ENCODE assay signal across 8 mouse cellular contexts in the genomic region with DNA sequence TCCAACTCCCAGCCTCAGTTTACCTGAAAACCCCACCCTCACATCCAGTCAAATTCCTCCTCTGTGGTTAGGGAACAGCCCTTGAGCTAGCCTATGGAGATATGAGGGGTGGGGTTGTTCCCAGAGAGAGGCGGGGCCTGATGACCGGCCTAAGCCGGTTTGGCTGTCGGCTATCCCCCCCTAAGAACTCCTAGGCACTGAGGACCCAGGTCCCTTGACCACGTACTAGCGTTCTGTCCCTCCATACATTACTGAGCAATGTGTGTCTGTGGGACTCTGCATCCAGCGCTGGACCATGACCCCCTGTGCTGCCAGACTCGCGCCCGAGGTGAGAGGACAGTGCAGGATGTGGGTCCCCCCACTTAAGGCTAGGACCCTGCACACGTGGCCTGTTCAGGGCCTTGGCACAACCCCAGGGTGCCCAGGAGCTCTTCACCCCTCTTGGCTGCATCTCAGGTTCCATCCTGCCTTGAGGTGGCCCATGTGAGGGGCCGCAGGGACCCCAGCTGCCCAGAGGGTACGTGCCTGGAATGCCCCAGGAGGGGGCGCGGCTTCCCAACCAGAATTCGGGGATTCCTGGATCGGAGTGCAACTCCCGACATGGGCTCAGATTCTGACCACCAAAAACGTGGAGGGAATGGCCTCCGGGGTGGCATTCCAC. TPM values are rescaled to one million over a fixed set of nuclear protein-coding genes. Genes with fewer than 3 reads are reported as not detected.
DNase-seq lines count a peak whose midpoint lies in the region; ATAC-seq lines count a peak whose summit lies in the region.

No protein-coding gene starts in this region.

- no peak; the same call in 1 of the 2 replicates for ATAC-seq in hindbrain, embryonic 13.5 days (ENCODE audit: low FRiP score)

- H3K4me1 ChIP-seq in hindbrain, embryonic 13.5 days (replicated peaks), result 0 out of 2 replicates have a peak, but pooled peaks cover 6% of the 10 kb centered on the region

- 7% methylated on average over 20 of the region's 20 CpGs for WGBS in hindbrain, embryonic 13.5 days

- peaks cover 64% of the 10 kb centered on the region for H3K27me3 ChIP-seq in hindbrain, embryonic 13.5 days

- H3K36me3 ChIP-seq in hindbrain, embryonic 13.5 days, result peaks cover 3% of the 10 kb centered on the region; the same call in 1 of the 2 replicates

- peak; percentile 47 to 62 for DNase-seq in heart, adult 9 months (ENCODE audit: low spot score in 2 of 2)
- no peak for DNase-seq in heart, postnatal 4 days
- peak; percentile 26 for DNase-seq in embryo, embryonic 11.5 days (ENCODE audit: low read depth, low spot score)
- peak; percentile 65 for DNase-seq in lung, postnatal 10 days
- no peak for DNase-seq in right cerebral cortex, postnatal 25 days
- no peak for DNase-seq in frontal cortex, postnatal 36 days (ENCODE audit: low spot score in 2 of 2)
- no peak for DNase-seq in adrenal gland, postnatal 10 days

- H3K9ac ChIP-seq in hindbrain, embryonic 13.5 days, result peak overlapping the region; percentile 46; the same call in 1 of the 2 replicates

- peak overlapping the region; percentile 11; the same call in 1 of the 2 replicates for H3K4me3 ChIP-seq in hindbrain, embryonic 13.5 days

- no peaks in the 10 kb centered on the region for H3K9me3 ChIP-seq in hindbrain, embryonic 13.5 days

- H3K4me2 ChIP-seq in hindbrain, embryonic 13.5 days, result 0 out of 2 replicates have a peak overlapping the region, but pooled peaks have one; percentile 19

- no peak overlapping the region for H3K27ac ChIP-seq in hindbrain, embryonic 13.5 days

RNA-seq across cellular contexts. Expression of a gene that starts 3.1 kb away (rescaled TPM):
- total RNA-seq in heart, postnatal 4 days (2021), result 1 to 10 TPM; 4.0 to 4.1 TPM
- 2.5 and 2.8 TPM in 2 replicates for polyA plus RNA-seq in hindbrain, embryonic 13.5 days (2015; fragmentation: Nextera tagmentation; extraction: Ambion mirVana)
- 10 to 100 TPM; 11.9 to 12.7 TPM for total RNA-seq in adrenal gland, postnatal 10 days (2021)

RNA-seq across cellular contexts. Expression of a gene that starts 20.0 kb away (rescaled TPM):
- 10 to 100 TPM; 66.6 to 70.7 TPM for total RNA-seq in heart, postnatal 4 days (2021)
- polyA plus RNA-seq in hindbrain, embryonic 13.5 days (2015; fragmentation: Nextera tagmentation; extraction: Ambion mirVana), result 150 and 154 TPM in 2 replicates
- 100 to 1,000 TPM in 1 of 2 experiments, 10 to 100 TPM in 1; 96.5 to 102 TPM for total RNA-seq in adrenal gland, postnatal 10 days (2021)

RNA-seq across cellular contexts. Expression of a gene that starts 23.3 kb away (rescaled TPM):
- total RNA-seq in heart, postnatal 4 days (2021), result 1 to 10 TPM; 6.9 to 8.1 TPM
- polyA plus RNA-seq in hindbrain, embryonic 13.5 days (2015; fragmentation: Nextera tagmentation; extraction: Ambion mirVana), result 5.2 and 6.1 TPM in 2 replicates
- 10 to 100 TPM; 16.0 to 19.8 TPM for total RNA-seq in adrenal gland, postnatal 10 days (2021)

RNA-seq across cellular contexts. Expression of a gene that starts 27.4 kb away (rescaled TPM):
- total RNA-seq in heart, postnatal 4 days (2021), result 100 to 1,000 TPM; 450 to 489 TPM
- 509 and 531 TPM in 2 replicates for polyA plus RNA-seq in hindbrain, embryonic 13.5 days (2015; fragmentation: Nextera tagmentation; extraction: Ambion mirVana)
- total RNA-seq in adrenal gland, postnatal 10 days (2021), result 1,000 to 10,000 TPM; 1,132 to 1,146 TPM

RNA-seq across cellular contexts. Expression of a gene that starts 31.2 kb away (rescaled TPM):
- total RNA-seq in heart, postnatal 4 days (2021), result 100 to 1,000 TPM; 109 to 113 TPM
- polyA plus RNA-seq in hindbrain, embryonic 13.5 days (2015; fragmentation: Nextera tagmentation; extraction: Ambion mirVana), result 43.7 and 53.1 TPM in 2 replicates
- 10 to 100 TPM; 46.8 to 57.8 TPM for total RNA-seq in adrenal gland, postnatal 10 days (2021)

Comparison
In these comparisons a context has a peak if more than half of its experiments do, and no peak if none do; other contexts are left out.
1. DNase-seq: peak in heart, adult 9 months (2 of 2), embryo, embryonic 11.5 days (single experiment) and lung, postnatal 10 days (single experiment); none in heart, postnatal 4 days (single experiment), right cerebral cortex, postnatal 25 days (single experiment), frontal cortex, postnatal 36 days (0 of 2) and adrenal gland, postnatal 10 days (single experiment).